Mouse (Mus musculus) heart, postnatal 0 days (tissue): Measurements from ENCODE around the gene Mvp. TPM values are rescaled to one million over a fixed set of nuclear protein-coding genes. Genes with fewer than 3 reads are reported as not detected.

Source experiments
- ATAC-seq: fragments of 200-750 bp; cut with Nextera tagmentation; 2 replicates; pipeline ENCODE4 v1.8.0; 2017; ENCODE audit warnings: low read depth, moderate number of reproducible peaks, moderate library complexity; ENCODE audit not compliant: insufficient read depth
- DNase-seq: peaks from one replicate; pipeline ENCODE4 v3.0.0-alpha.2; 2016; ENCODE audit warnings: low spot score
- H3K27ac ChIP-seq: fragments of 300-500 bp; sonication (generic); 2 replicates; pipeline ENCODE4 v1.5.1; 2014; ENCODE audit warnings: low read depth, mild to moderate bottlenecking
- H3K27me3 ChIP-seq: fragments of 300-500 bp; sonication (generic); 2 replicates; pipeline ENCODE4 v1.6.1; 2014; ENCODE audit warnings: low read length, mixed read lengths; ENCODE audit not compliant: control insufficient read depth, insufficient read depth
- H3K36me3 ChIP-seq: fragments of 300-500 bp; sonication (generic); replicated peaks from 2 replicates; pipeline ENCODE4 v1.6.1; 2014; ENCODE audit warnings: low read length, mixed read lengths; ENCODE audit not compliant: control insufficient read depth, insufficient read depth
- H3K4me1 ChIP-seq: fragments of 300-500 bp; sonication (generic); 2 replicates; pipeline ENCODE4 v1.6.1; 2014; ENCODE audit warnings: antibody characterized with exemption; ENCODE audit not compliant: control insufficient read depth, insufficient read depth
- H3K4me2 ChIP-seq: fragments of 300-500 bp; sonication (generic); 2 replicates; pipeline ENCODE4 v1.6.1; 2014; ENCODE audit warnings: low read depth, mild to moderate bottlenecking, low read length, moderate library complexity
- H3K4me3 ChIP-seq: fragments of 300-500 bp; sonication (generic); 2 replicates; pipeline ENCODE4 v1.5.1; 2014; ENCODE audit warnings: low read depth, low read length
- H3K9ac ChIP-seq: fragments of 300-500 bp; sonication (generic); replicated peaks from 2 replicates; pipeline ENCODE4 v1.6.1; 2014; ENCODE audit warnings: low read depth, low read length, mixed read lengths
- H3K9me3 ChIP-seq: fragments of 300-500 bp; sonication (generic); replicated peaks from 2 replicates; pipeline ENCODE4 v1.6.1; 2016; ENCODE audit warnings: low read length; ENCODE audit not compliant: control insufficient read depth
- CTCF ChIP-seq: IDR thresholded peaks from 2 replicates; pipeline ENCODE4 v1.5.1; 2016; ENCODE audit warnings: antibody characterized with exemption, control low read depth, low read depth
- EP300 ChIP-seq: IDR thresholded peaks from 2 replicates; pipeline ENCODE4 v1.6.1; 2016; ENCODE audit warnings: antibody characterized with exemption, low read depth
- WGBS: fragments of 180-500 bp; shearing (Covaris S2); extraction: QIAGEN DNeasy Blood & Tissue Kit; methylation state at CpG from one replicate; pipeline ENCODE4 v1.1.7; 2014; 5-methylcytosine and 5-hydroxymethylcytosine counted together
- polyA plus RNA-seq: library from polyadenylated mRNA; unstranded; fragments of >200 nt; fragmentation: Nextera tagmentation; extraction: Ambion mirVana; gene quantifications from 2 replicates; pipeline ENCODE4 v1.2.1, GENCODE M21; 2015
- total RNA-seq: library from RNA; depleted of rRNA; stranded (reverse); fragments of >200 nt; gene quantifications from 2 replicates; pipeline ENCODE4 v1.2.3, GENCODE M21; 2014; ENCODE audit warnings: low replicate concordance

Mvp gene
- total and polyA plus RNA-seq, 2 experiments from 2014 or later, result 17.4 to 32.5 TPM

- Histone ChIP-seq H3K4me1 (peaks cover 21% of the 10 kb centered on the region), H3K9ac (peak overlapping the region; percentile 63), H3K27me3 (no peaks in the 10 kb centered on the region), H3K36me3 (0 out of 2 replicates have a peak, but pooled peaks cover 10% of the 10 kb centered on the region), H3K4me2 (peak overlapping the region; percentile 89), H3K9me3 (no peaks in the 10 kb centered on the region), H3K27ac (peak overlapping the region; percentile 88), H3K4me3 (peak overlapping the region; percentile 53)
- DNase-seq (no peak), ATAC-seq (no peak)
- TF ChIP-seq CTCF (no peak), EP300 (no peak)
- WGBS, result 0% methylated on average over 10 of the region's 10 CpGs
Observed at GRCm38 (mm10) chr7:127016081-127016480, 1.7 kb upstream of the Mvp start.

GRCm38 (mm10) chr7:127014993-127015392 is 572 bp upstream of the Mvp start:
- DNase-seq, result no peak
- WGBS, result 88% methylated on average over 12 of the region's 12 CpGs
- no peak for TF ChIP-seq EP300
- no peak for TF ChIP-seq CTCF
- Histone ChIP-seq H3K27me3 (no peaks in the 10 kb centered on the region), H3K9ac (no peak overlapping the region), H3K4me2 (no peak overlapping the region), H3K4me1 (peaks cover 12% of the 10 kb centered on the region), H3K36me3 (0 out of 2 replicates have a peak, but pooled peaks cover 10% of the 10 kb centered on the region), H3K9me3 (no peaks in the 10 kb centered on the region), H3K4me3 (no peak overlapping the region), H3K27ac (no peak overlapping the region)
- no peak for ATAC-seq

- Histone ChIP-seq H3K4me3 (peak overlapping the region; percentile 61), H3K9me3 (no peaks in the 10 kb centered on the region), H3K4me1 (peaks cover 21% of the 10 kb centered on the region), H3K4me2 (peak overlapping the region; percentile 75), H3K36me3 (0 out of 2 replicates have a peak, but pooled peaks cover 10% of the 10 kb centered on the region), H3K9ac (no peak overlapping the region), H3K27ac (no peak overlapping the region), H3K27me3 (no peaks in the 10 kb centered on the region)
- ATAC-seq, result no peak
- no peak for DNase-seq
- WGBS, result 91% methylated on average over 6 of the region's 6 CpGs
- TF ChIP-seq CTCF, result no peak
- no peak for TF ChIP-seq EP300
Observed at GRCm38 (mm10) chr7:127013385-127013784, 1.0 kb downstream of the Mvp start.

- TF ChIP-seq CTCF, result no peak
- TF ChIP-seq EP300, result no peak
- no peak overlapping the region for H3K9ac ChIP-seq
- DNase-seq (no peak), ATAC-seq (no peak)
- H3K4me2 ChIP-seq, result no peak overlapping the region
- H3K9me3 ChIP-seq, result no peaks in the 10 kb centered on the region
- no peak overlapping the region for H3K27ac ChIP-seq
- H3K27me3 ChIP-seq, result no peaks in the 10 kb centered on the region
- H3K4me1 ChIP-seq, result peaks cover 25% of the 10 kb centered on the region
- 97% methylated on average over 10 of the region's 10 CpGs for WGBS
- H3K36me3 ChIP-seq, result 0 out of 2 replicates have a peak, but pooled peaks cover 10% of the 10 kb centered on the region
- H3K4me3 ChIP-seq, result no peak overlapping the region
Observed at GRCm38 (mm10) chr7:127012845-127013244, 1.6 kb downstream of the Mvp start.

- 72% methylated on average over 6 of the region's 6 CpGs for WGBS
- Histone ChIP-seq H3K9ac (no peak overlapping the region), H3K36me3 (0 out of 2 replicates have a peak, but pooled peaks cover 10% of the 10 kb centered on the region), H3K27ac (no peak overlapping the region), H3K4me3 (no peak overlapping the region), H3K9me3 (no peaks in the 10 kb centered on the region), H3K4me2 (no peak overlapping the region), H3K4me1 (peaks cover 25% of the 10 kb centered on the region), H3K27me3 (no peaks in the 10 kb centered on the region)
- TF ChIP-seq CTCF (no peak), EP300 (no peak)
- ATAC-seq (no peak), DNase-seq (no peak)
Observed at GRCm38 (mm10) chr7:127012374-127012773, 2.0 kb downstream of the Mvp start.

GRCm38 (mm10) chr7:127011717-127012116 is 2.7 kb downstream of the Mvp start:
- no peaks in the 10 kb centered on the region for H3K27me3 ChIP-seq
- DNase-seq, result no peak
- H3K9me3 ChIP-seq, result no peaks in the 10 kb centered on the region
- WGBS, result 76% methylated on average over 2 of the region's 2 CpGs
- no peak overlapping the region for H3K27ac ChIP-seq
- TF ChIP-seq CTCF, result no peak
- no peak overlapping the region for H3K4me2 ChIP-seq
- no peak overlapping the region for H3K4me3 ChIP-seq
- no peak overlapping the region for H3K9ac ChIP-seq
- ATAC-seq, result no peak
- peaks cover 25% of the 10 kb centered on the region for H3K4me1 ChIP-seq
- 0 out of 2 replicates have a peak, but pooled peaks cover 10% of the 10 kb centered on the region for H3K36me3 ChIP-seq
